Mouse (Mus musculus) heart, embryonic 15.5 days (tissue): ENCODE data around the gene Rab4b. TPM values are rescaled to one million over a fixed set of nuclear protein-coding genes. Genes with fewer than 3 reads are reported as not detected.

Experiments used
- ATAC-seq: fragments of 200-750 bp; cut with Nextera tagmentation; replicated peaks from 2 replicates; pipeline ENCODE4 v1.8.0; 2017; ENCODE audit warnings: low read depth, moderate TSS enrichment; ENCODE audit not compliant: insufficient number of reproducible peaks, insufficient read depth, low FRiP score
- H3K27ac ChIP-seq: fragments of 300-500 bp; sonication (generic); 2 replicates; pipeline ENCODE4 v1.5.1; 2015; ENCODE audit warnings: mild to moderate bottlenecking, inconsistent platforms
- H3K27me3 ChIP-seq: fragments of 300-500 bp; sonication (generic); 2 replicates; pipeline ENCODE4 v1.6.1; 2015; ENCODE audit warnings: inconsistent platforms
- H3K36me3 ChIP-seq: fragments of 300-500 bp; sonication (generic); 2 replicates; pipeline ENCODE4 v1.6.1; 2015; ENCODE audit warnings: mild to moderate bottlenecking, inconsistent platforms
- H3K4me1 ChIP-seq: fragments of 300-500 bp; sonication (generic); replicated peaks from 2 replicates; pipeline ENCODE4 v1.6.1; 2015; ENCODE audit warnings: inconsistent platforms
- H3K4me2 ChIP-seq: fragments of 300-500 bp; sonication (generic); 2 replicates; pipeline ENCODE4 v1.6.1; 2015; ENCODE audit warnings: inconsistent platforms, mild to moderate bottlenecking, moderate library complexity
- H3K4me3 ChIP-seq: fragments of 300-500 bp; sonication (generic); 2 replicates; pipeline ENCODE4 v1.5.1; 2015; ENCODE audit warnings: mild to moderate bottlenecking, inconsistent platforms
- H3K9ac ChIP-seq: fragments of 300-500 bp; sonication (generic); 2 replicates; pipeline ENCODE4 v1.6.1; 2015; ENCODE audit warnings: mild to moderate bottlenecking, inconsistent platforms
- H3K9me3 ChIP-seq: fragments of 300-500 bp; sonication (generic); replicated peaks from 2 replicates; pipeline ENCODE4 v1.6.1; 2016; ENCODE audit warnings: inconsistent platforms
- WGBS: fragments of 180-500 bp; shearing (Covaris S2); methylation state at CpG from one replicate; pipeline ENCODE4 v1.1.7; 2015; ENCODE audit warnings: mixed read lengths; 5-methylcytosine and 5-hydroxymethylcytosine counted together
- microRNA counts: library from miRNA; unstranded; fragments of <30 nt; microRNA quantifications from one replicate; lab custom pipeline; 2016
- microRNA-seq: library from miRNA; unstranded; fragments of <30 nt; microRNA quantifications from one replicate; pipeline ENCODE4, GENCODE M21; 2016
- polyA plus RNA-seq: library from polyadenylated mRNA; unstranded; fragments of >200 nt; fragmentation: Nextera tagmentation; extraction: Ambion mirVana; gene quantifications from 2 replicates; pipeline ENCODE4 v1.2.1, GENCODE M21; 2015

Gene Rab4b
- polyA plus RNA-seq, 1 experiment from 2014 or later = 43.0 TPM

GRCm38 (mm10) chr7:27128946-27129345 lies 49.8 kb downstream of the Rab4b start:
- Histone ChIP-seq H3K4me1 (peaks cover 4% of the 10 kb centered on the region; the same call in 1 of the 2 replicates), H3K9me3 (no peaks in the 10 kb centered on the region), H3K4me2 (no peak overlapping the region), H3K9ac (no peak overlapping the region), H3K27me3 (no peaks in the 10 kb centered on the region), H3K4me3 (no peak overlapping the region), H3K27ac (no peak overlapping the region), H3K36me3 (no peaks in the 10 kb centered on the region)
- no peak for ATAC-seq
- 54% methylated on average over 13 of the region's 13 CpGs for WGBS

- Histone ChIP-seq H3K9ac (no peak overlapping the region), H3K27me3 (no peaks in the 10 kb centered on the region), H3K27ac (no peak overlapping the region), H3K4me3 (no peak overlapping the region), H3K9me3 (no peaks in the 10 kb centered on the region), H3K4me1 (peaks cover 2% of the 10 kb centered on the region; the same call in 1 of the 2 replicates), H3K4me2 (no peak overlapping the region), H3K36me3 (no peaks in the 10 kb centered on the region)
- 48% methylated on average over 3 of the region's 3 CpGs for WGBS
- ATAC-seq = no peak
Measured at GRCm38 (mm10) chr7:27128162-27128561, 50.5 kb downstream of the Rab4b start.

GRCm38 (mm10) chr7:27124969-27125368 lies 53.7 kb downstream of the Rab4b start:
- no peaks in the 10 kb centered on the region for H3K4me1 ChIP-seq
- no peaks in the 10 kb centered on the region for H3K36me3 ChIP-seq
- no peaks in the 10 kb centered on the region for H3K9me3 ChIP-seq
- no peaks in the 10 kb centered on the region for H3K27me3 ChIP-seq
- no peak overlapping the region for H3K27ac ChIP-seq
- no peak overlapping the region for H3K4me3 ChIP-seq
- 72% methylated on average over 4 of the region's 4 CpGs for WGBS
- no peak for ATAC-seq
- H3K9ac ChIP-seq = no peak overlapping the region
- H3K4me2 ChIP-seq = no peak overlapping the region

GRCm38 (mm10) chr7:27124305-27124832 lies 54.3 kb downstream of the Rab4b start:
- H3K36me3 ChIP-seq = no peaks in the 10 kb centered on the region
- WGBS = 62% methylated on average over 5 of the region's 5 CpGs
- H3K4me2 ChIP-seq = no peak overlapping the region
- no peak for ATAC-seq
- H3K9ac ChIP-seq = no peak overlapping the region
- H3K4me1 ChIP-seq = no peaks in the 10 kb centered on the region
- H3K9me3 ChIP-seq = no peaks in the 10 kb centered on the region
- no peak overlapping the region for H3K27ac ChIP-seq
- H3K4me3 ChIP-seq = no peak overlapping the region
- no peaks in the 10 kb centered on the region for H3K27me3 ChIP-seq

GRCm38 (mm10) chr7:27119676-27120075 lies 59.0 kb downstream of the Rab4b start, which contains the start of gene Cyp2f2:
Gene Cyp2f2, plus strand, starts transcription at chr7:27119909.
- Histone ChIP-seq H3K4me2 (no peak within 1 kb of the TSS), H3K27me3 (no peaks in the 10 kb centered on the region), H3K36me3 (no peaks in the 10 kb centered on the region), H3K27ac (no peak within 1 kb of the TSS), H3K4me1 (no peaks in the 10 kb centered on the region), H3K4me3 (no peak within 1 kb of the TSS), H3K9me3 (no peaks in the 10 kb centered on the region), H3K9ac (no peak within 1 kb of the TSS)
- no peak for ATAC-seq

MicroRNAs encoded within 50 kb of the gene (microRNA counts, 519-probe panel; counts per million panel counts)
- microRNA mmu-miR-1191 (lab: Ali Mortazavi, UCI) = not detected

Small RNAs within 50 kb of the gene (microRNA-seq; reads per million reads assigned to microRNA genes)
- 3.2 reads per million, percentile 11 among the genes with 10 or more reads in this experiment for gene Mir1191
- gene Mir3101 = not detected

Other genes starting within 250 kb of the Rab4b start
- 0.04 TPM in 1 of 2 replicates, not detected in the other for gene Cyp2a22, start 239.5 kb downstream of the Rab4b start, polyA plus RNA-seq
- not detected in 2 replicates for gene Cyp2a12, start 149.8 kb downstream of the Rab4b start, polyA plus RNA-seq
- 4.0 and 20.7 TPM in 2 replicates for gene Cyp2f2, start 59.0 kb downstream of the Rab4b start, polyA plus RNA-seq
- gene Cyp2t4, start 25.2 kb downstream of the Rab4b start, polyA plus RNA-seq = 0.11 TPM in 1 of 2 replicates, not detected in the other
- gene Egln2, start 12.1 kb downstream of the Rab4b start, polyA plus RNA-seq = 45.7 and 65.8 TPM in 2 replicates
- not detected in 2 replicates for gene Gm21983, start 2.2 kb upstream of the Rab4b start, polyA plus RNA-seq
- gene Mia, start 2.3 kb upstream of the Rab4b start, polyA plus RNA-seq = 4.9 and 12.8 TPM in 2 replicates
- gene BC024978, start 16.9 kb upstream of the Rab4b start, polyA plus RNA-seq = 2.6 and 3.1 TPM in 2 replicates
- 111 and 166 TPM in 2 replicates for gene Snrpa, start 17.4 kb upstream of the Rab4b start, polyA plus RNA-seq
- gene Itpkc, start 49.8 kb upstream of the Rab4b start, polyA plus RNA-seq = 2.4 and 2.8 TPM in 2 replicates
- gene Coq8b, start 54.1 kb upstream of the Rab4b start, polyA plus RNA-seq = 13.9 and 14.7 TPM in 2 replicates
- 9.2 and 13.8 TPM in 2 replicates for gene Numbl, start 79.5 kb upstream of the Rab4b start, polyA plus RNA-seq
- gene Ltbp4, start 158.8 kb upstream of the Rab4b start, polyA plus RNA-seq = 61.7 and 99.9 TPM in 2 replicates
- gene Shkbp1, start 177.1 kb upstream of the Rab4b start, polyA plus RNA-seq = 19.8 and 29.4 TPM in 2 replicates
- gene Gm20479, start 178.5 kb upstream of the Rab4b start, polyA plus RNA-seq = 0.34 TPM in 1 of 2 replicates, not detected in the other